Mouse (Mus musculus) layer of hippocampus, adult 2 months (tissue): Measurements from ENCODE around the gene Gan. TPM values are rescaled to one million over a fixed set of nuclear protein-coding genes. Genes with fewer than 3 reads are reported as not detected.

Experiments used
- DNase-seq, 2 experiments: peaks; one replicate each; pipeline ENCODE4 v3.0.0; 2022; ENCODE audit warnings: low spot score in 2 of 2
- H3K27ac ChIP-seq: fragments of 200-600 bp; 2 replicates; pipeline ENCODE4 v1.8.1; 2022
- H3K4me3 ChIP-seq: fragments of 200-600 bp; 2 replicates; pipeline ENCODE4 v1.8.1; 2022; ENCODE audit warnings: mild to moderate bottlenecking
- CTCF ChIP-seq: fragments of 200-600 bp; conservative IDR thresholded peaks from 2 replicates; pipeline ENCODE4 v1.8.1; 2022; ENCODE audit warnings: antibody characterized with exemption, mild to moderate bottlenecking, moderate library complexity
- total RNA-seq, 2 experiments: library from RNA; stranded (reverse); gene quantifications; 2 replicates each; pipeline ENCODE4 v1.2.3; 2021

The Gan gene
- total RNA-seq, 2 experiments from 2014 or later, result 16.6 to 17.6 TPM

- no peak for DNase-seq
- no peak for TF ChIP-seq CTCF
- Histone ChIP-seq H3K4me3 (no peak overlapping the region), H3K27ac (no peak overlapping the region)
These were observed 68.4 kb downstream of the Gan start for GRCm38 (mm10) chr8:117226306-117226705.

- Histone ChIP-seq H3K4me3 (no peak overlapping the region), H3K27ac (no peak overlapping the region)
- DNase-seq, result no peak
- no peak for TF ChIP-seq CTCF
These were observed 69.4 kb downstream of the Gan start for GRCm38 (mm10) chr8:117227339-117227738.

- 0 out of 2 replicates have a peak, but pooled peaks have one; percentile 8 for TF ChIP-seq CTCF
- no peak overlapping the region for H3K27ac ChIP-seq
- DNase-seq, result no peak
- no peak overlapping the region for H3K4me3 ChIP-seq
These were observed 75.3 kb downstream of the Gan start for GRCm38 (mm10) chr8:117233199-117233598.

GRCm38 (mm10) chr8:117236531-117236930, 78.6 kb downstream of the Gan start:
- DNase-seq, result no peak
- Histone ChIP-seq H3K4me3 (no peak overlapping the region), H3K27ac (no peak overlapping the region)
- TF ChIP-seq CTCF, result no peak

- DNase-seq, result no peak
- Histone ChIP-seq H3K4me3 (no peak overlapping the region), H3K27ac (no peak overlapping the region)
- no peak for TF ChIP-seq CTCF
These were observed 82.4 kb downstream of the Gan start for GRCm38 (mm10) chr8:117240326-117240725.

GRCm38 (mm10) chr8:117240841-117241494, 83.0 kb downstream of the Gan start:
- H3K4me3 ChIP-seq, result no peak overlapping the region
- DNase-seq, result no peak
- TF ChIP-seq CTCF, result no peak
- no peak overlapping the region for H3K27ac ChIP-seq

- Histone ChIP-seq H3K27ac (no peak overlapping the region), H3K4me3 (no peak overlapping the region)
- no peak for DNase-seq
- no peak for TF ChIP-seq CTCF
These were observed 83.9 kb downstream of the Gan start for GRCm38 (mm10) chr8:117241848-117242247.

GRCm38 (mm10) chr8:117242286-117242685, 84.4 kb downstream of the Gan start:
- Histone ChIP-seq H3K4me3 (no peak overlapping the region), H3K27ac (no peak overlapping the region)
- DNase-seq, result no peak
- TF ChIP-seq CTCF, result no peak

GRCm38 (mm10) chr8:117244601-117245000, 86.7 kb downstream of the Gan start:
- no peak overlapping the region for H3K27ac ChIP-seq
- DNase-seq, result no peak
- no peak for TF ChIP-seq CTCF
- H3K4me3 ChIP-seq, result no peak overlapping the region

- no peak for TF ChIP-seq CTCF
- no peak for DNase-seq
These were observed 90.4 kb downstream of the Gan start for GRCm38 (mm10) chr8:117248341-117248740.

GRCm38 (mm10) chr8:117251086-117251681, 93.2 kb downstream of the Gan start:
- H3K27ac ChIP-seq, result no peak overlapping the region
- TF ChIP-seq CTCF, result no peak
- H3K4me3 ChIP-seq, result no peak overlapping the region
- DNase-seq, result no peak

More at GRCm38 (mm10) chr8:117248341-117248740, 90.4 kb downstream of the Gan start:
- H3K27ac ChIP-seq, result no peak overlapping the region
- no peak overlapping the region for H3K4me3 ChIP-seq

GRCm38 (mm10) chr8:117252650-117253049, 94.7 kb downstream of the Gan start:
- no peak overlapping the region for H3K27ac ChIP-seq
- DNase-seq, result no peak
- no peak for TF ChIP-seq CTCF
- H3K4me3 ChIP-seq, result no peak overlapping the region

- no peak for DNase-seq
- H3K4me3 ChIP-seq, result no peak overlapping the region
- H3K27ac ChIP-seq, result no peak overlapping the region
- TF ChIP-seq CTCF, result peak; percentile 39
These were observed 95.7 kb downstream of the Gan start for GRCm38 (mm10) chr8:117253390-117254269.
